Mouse (Mus musculus): Measurements from ENCODE around the gene Cpped1.

Cpped1 gene

GRCm38 (mm10) chr16:11845309-11845708, 63.9 kb downstream of the Cpped1 start:
- intact Hi-C loops (cut with DNase I): no loop called here

- intact Hi-C loops (cut with DNase I): no loop called here
Observed at GRCm38 (mm10) chr16:11843441-11843840, 65.8 kb downstream of the Cpped1 start.

GRCm38 (mm10) chr16:11833474-11833873, 75.8 kb downstream of the Cpped1 start:
- intact Hi-C loops (cut with DNase I): no loop called here

- intact Hi-C loops (cut with DNase I): no loop called here
Observed at GRCm38 (mm10) chr16:11828816-11829215, 80.4 kb downstream of the Cpped1 start.

GRCm38 (mm10) chr16:11824833-11825232, 84.4 kb downstream of the Cpped1 start:
- intact Hi-C loops (cut with DNase I): no loop called here

GRCm38 (mm10) chr16:11824385-11824784, 84.9 kb downstream of the Cpped1 start:
- intact Hi-C loops (cut with DNase I): no loop called here

- intact Hi-C loops (cut with DNase I): no loop called here
Observed at GRCm38 (mm10) chr16:11820791-11821190, 88.5 kb downstream of the Cpped1 start.

GRCm38 (mm10) chr16:11814935-11815650, 94.2 kb downstream of the Cpped1 start:
- intact Hi-C loops (cut with DNase I): no loop called here

GRCm38 (mm10) chr16:11812119-11812518, 97.1 kb downstream of the Cpped1 start:
- intact Hi-C loops (cut with DNase I): no loop called here

- intact Hi-C loops (cut with DNase I): no loop called here
Observed at GRCm38 (mm10) chr16:11809615-11810014, 99.6 kb downstream of the Cpped1 start.

- intact Hi-C loops (cut with DNase I): no loop called here
Observed at GRCm38 (mm10) chr16:11801960-11802539, 107.2 kb downstream of the Cpped1 start.

- intact Hi-C loops (cut with DNase I): no loop called here
Observed at GRCm38 (mm10) chr16:11795758-11796460, 113.3 kb downstream of the Cpped1 start.

GRCm38 (mm10) chr16:11794628-11795027, 114.6 kb downstream of the Cpped1 start:
- intact Hi-C loops (cut with DNase I): no loop called here

GRCm38 (mm10) chr16:11793391-11793790, 115.9 kb downstream of the Cpped1 start:
- intact Hi-C loops (cut with DNase I): no loop called here

GRCm38 (mm10) chr16:11790476-11790875, 118.8 kb downstream of the Cpped1 start:
- intact Hi-C loops (cut with DNase I): no loop called here

GRCm38 (mm10) chr16:11785806-11786205, 123.4 kb downstream of the Cpped1 start:
- intact Hi-C loops (cut with DNase I): no loop called here

GRCm38 (mm10) chr16:11784354-11784753, 124.9 kb downstream of the Cpped1 start:
- intact Hi-C loops (cut with DNase I): no loop called here

- intact Hi-C loops (cut with DNase I): no loop called here
Observed at GRCm38 (mm10) chr16:11783337-11783736, 125.9 kb downstream of the Cpped1 start.

- intact Hi-C loops (cut with DNase I): no loop called here
Observed at GRCm38 (mm10) chr16:11782082-11782481, 127.2 kb downstream of the Cpped1 start.

GRCm38 (mm10) chr16:11778715-11779460, 130.4 kb downstream of the Cpped1 start:
- intact Hi-C loops (cut with DNase I): no loop called here

- intact Hi-C loops (cut with DNase I): no loop called here
Observed at GRCm38 (mm10) chr16:11778191-11778590, 131.1 kb downstream of the Cpped1 start.

- intact Hi-C loops (cut with DNase I): no loop called here
Observed at GRCm38 (mm10) chr16:11776528-11776927, 132.7 kb downstream of the Cpped1 start.
